Mouse (Mus musculus): ENCODE results near the gene Rnaseh1. TPM values are rescaled to one million over a fixed set of nuclear protein-coding genes. Genes with fewer than 3 reads are reported as not detected.

Rnaseh1 gene
- 10 to 100 TPM; 28.9 to 29.2 TPM for polyA plus RNA-seq (2017; shearing (Covaris generic))

GRCm38 (mm10) chr12:28649141-28650110 lies at the start of gene Rnaseh1:
TSS of gene Rnaseh1 (plus strand) at chr12:28649602.
- peak; percentile 99 for ATAC-seq

DNA sequence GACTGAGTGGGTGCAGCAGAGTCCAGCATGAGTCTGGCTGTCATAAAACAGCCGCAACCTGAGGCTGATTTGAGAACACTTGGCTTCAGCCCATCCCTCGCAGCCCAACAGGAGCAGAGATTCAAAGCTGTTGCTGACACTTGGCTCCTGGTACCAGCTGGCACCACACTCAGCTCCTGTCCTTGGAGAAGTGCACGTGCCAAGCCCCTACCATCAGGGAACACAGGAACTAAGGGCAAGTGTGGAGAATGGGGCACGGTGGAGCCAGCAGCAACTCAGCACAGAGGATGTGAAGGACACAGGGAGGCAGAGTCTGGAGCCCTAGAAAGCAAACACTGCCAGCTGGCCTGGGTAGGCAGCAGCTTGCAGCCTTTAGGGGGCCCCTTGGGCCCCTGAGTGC lies 47.1 kb upstream of the Rnaseh1 start:
- ATAC-seq: no peak

- ATAC-seq: no peak
These were observed 45.9 kb upstream of the Rnaseh1 start for GRCm38 (mm10) chr12:28603494-28603893.

- no peak for ATAC-seq
These were observed 41.7 kb upstream of the Rnaseh1 start for GRCm38 (mm10) chr12:28607546-28608305.

DNA sequence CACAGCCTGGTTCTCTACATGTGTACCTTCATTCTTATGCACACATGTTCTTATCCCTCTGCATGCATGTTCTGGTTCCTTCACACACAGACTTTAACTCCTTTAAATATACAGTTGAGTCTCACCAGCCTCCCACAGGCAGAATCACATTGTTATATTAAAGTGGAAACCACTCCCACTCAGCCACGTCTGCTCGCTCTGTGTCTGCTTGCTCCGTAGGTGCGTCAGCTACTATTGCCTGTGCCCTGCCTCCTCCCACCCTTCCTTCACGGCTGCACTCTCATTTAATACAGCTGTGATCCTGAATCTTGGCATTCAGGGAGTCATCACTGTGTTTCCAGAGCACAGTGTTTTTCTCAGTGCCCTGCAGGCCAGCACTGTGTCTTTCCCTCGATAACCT lies 37.0 kb upstream of the Rnaseh1 start:
- no peak for ATAC-seq

DNA sequence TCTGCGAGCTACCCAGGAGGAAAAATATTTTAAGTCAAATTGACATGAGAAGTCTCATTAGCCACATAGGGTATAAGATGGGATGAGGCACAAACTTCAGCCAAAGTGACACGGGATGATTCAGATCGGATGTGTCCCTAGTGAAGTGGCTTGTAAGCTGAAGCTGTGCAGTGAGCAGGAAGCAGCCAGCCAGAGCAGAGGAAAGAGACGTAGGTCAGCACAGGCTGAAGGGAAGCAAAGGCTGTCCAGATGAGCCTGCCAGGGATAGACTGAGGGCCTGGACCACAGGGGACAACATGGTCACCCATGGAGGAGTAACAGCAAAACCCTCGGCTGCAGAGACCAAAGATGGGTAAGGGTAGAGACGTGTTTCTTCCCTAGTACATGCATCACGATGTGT lies 35.0 kb upstream of the Rnaseh1 start:
- no peak for ATAC-seq

GRCm38 (mm10) chr12:28617297-28617696 lies 32.1 kb upstream of the Rnaseh1 start:
- no peak for ATAC-seq

DNA sequence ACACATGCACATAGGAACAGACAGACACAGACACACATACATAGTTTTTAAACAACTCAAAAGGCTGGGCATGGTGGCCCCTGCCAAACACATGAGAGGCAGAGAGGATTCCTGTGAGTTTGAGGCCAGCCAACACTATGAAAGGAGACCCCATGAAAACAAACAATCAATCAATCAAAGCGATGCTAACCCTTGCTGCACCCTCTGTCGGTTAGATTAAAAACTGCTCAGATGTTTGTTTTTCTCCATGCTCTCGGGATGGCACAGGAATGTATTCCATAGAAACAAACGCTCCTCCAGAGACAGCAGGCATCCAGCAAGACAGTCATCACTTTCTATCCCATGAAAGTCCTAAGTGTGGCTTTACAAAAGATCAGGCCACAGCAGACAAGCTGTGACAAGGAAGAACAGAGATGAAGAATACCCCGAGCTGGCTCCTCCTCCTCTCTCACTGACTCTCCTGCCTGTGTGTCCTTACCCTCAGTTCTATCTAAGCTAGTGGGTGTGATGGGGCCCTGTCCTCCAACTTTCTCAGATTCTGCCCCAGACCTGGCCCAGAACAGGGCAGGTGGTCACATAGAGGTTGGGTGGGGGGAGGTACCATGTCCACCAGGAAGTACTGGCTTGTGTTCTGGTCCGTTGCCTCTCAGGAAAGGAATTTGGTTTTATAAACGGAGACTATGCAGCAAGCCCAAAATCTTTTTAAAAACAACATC lies 27.8 kb upstream of the Rnaseh1 start:
- no peak for ATAC-seq

DNA sequence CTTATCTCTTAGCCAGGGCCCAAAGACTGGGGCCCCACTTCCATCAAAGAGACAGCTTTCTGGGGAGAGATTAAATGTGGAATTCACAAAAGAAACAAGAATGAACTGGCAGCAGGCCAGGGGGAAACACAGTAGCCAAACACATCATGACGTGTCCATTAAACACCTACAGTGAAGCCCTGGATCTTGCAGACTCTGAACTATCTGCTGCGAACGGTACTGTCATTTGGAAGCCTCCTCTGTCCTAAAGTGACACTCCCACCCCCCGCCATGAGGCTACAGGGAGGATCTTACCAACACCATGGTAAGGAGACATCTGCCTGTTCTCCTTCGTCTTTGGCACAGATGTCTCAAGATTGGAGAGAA lies 27.3 kb upstream of the Rnaseh1 start:
- no peak for ATAC-seq

DNA sequence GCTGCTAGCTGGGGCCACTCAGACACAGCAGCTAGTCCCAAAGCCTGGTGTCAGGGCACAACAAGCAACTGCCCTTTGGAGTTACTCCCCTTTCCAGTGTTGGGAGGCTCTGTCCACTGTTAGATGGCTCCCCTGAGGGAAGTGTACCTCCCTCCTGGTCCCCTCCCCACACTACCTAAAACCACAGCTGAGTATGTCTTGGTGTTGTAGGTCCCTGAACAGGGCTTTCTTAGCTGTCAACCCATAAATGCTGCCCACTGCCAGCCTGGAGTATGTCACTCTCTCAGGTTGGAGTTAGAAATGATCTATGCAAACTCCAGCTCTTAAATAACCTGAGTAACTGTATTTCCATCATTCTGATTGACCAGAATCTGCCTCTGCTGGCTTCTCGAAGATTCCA lies 26.8 kb upstream of the Rnaseh1 start:
- ATAC-seq: no peak

DNA sequence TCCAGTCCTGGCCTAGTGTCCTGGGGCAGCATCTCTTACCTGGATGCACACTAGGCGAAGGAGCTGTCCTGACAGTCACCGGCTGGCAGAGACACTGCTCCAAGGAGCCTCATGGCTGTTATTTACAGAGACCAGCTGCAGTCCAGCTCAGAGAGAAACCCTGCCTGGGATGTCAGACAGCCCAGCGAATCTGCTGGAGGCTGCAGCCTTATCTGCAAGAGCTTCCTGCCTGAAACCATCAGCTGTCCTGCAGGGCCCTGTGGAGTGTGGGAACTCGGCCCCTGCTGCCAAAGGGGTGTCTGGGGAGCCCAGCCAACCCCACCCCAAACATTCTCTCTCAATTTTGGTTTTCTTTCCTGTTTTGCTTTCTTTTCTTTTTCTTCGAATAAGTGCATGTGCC lies 26.2 kb upstream of the Rnaseh1 start, which contains the start of gene Colec11:
TSS of gene Colec11 (minus strand) at position 183 of the 400 bp plus-strand sequence.
- no peak for ATAC-seq

GRCm38 (mm10) chr12:28624251-28624650 lies 25.2 kb upstream of the Rnaseh1 start:
- no peak for ATAC-seq

DNA sequence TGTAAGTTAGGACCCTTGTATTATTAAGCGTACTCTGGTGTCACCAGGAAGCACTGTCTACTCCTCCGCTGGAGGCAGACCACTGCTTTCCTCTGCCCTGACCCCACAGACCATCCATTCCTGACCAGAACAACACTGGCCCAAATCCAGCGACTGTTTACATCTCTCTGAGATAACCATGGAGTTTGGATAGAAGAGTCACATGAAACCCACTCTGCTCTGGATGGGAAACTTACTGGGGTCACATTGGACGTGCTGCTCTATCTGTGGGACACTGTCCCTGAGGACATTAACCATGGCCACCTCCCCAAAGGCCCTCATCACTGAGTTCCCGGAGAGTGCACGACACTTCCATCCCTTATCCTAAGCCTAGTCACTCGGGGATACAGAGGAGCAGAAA lies 24.0 kb upstream of the Rnaseh1 start:
- no peak for ATAC-seq

DNA sequence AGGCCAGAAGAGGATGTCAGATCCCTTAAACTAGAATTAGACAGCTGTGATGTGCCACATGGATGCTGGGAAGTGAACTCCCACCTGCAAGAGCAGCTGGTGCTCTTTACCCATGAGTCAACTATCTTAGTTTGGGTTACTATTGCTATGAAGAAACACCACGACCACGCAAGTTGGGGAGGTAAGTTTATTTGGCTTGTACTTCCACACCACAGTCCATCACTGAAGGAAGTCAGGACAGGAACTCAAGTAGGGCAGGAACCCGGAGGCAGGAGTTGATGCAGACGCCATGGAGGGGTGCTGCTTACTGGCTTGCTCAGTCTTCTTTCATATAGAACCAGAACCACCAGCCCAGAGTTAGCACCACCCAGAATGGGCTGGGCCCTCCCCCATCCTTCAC lies 22.3 kb upstream of the Rnaseh1 start:
- ATAC-seq: no peak

- no peak for ATAC-seq
These were observed 21.0 kb upstream of the Rnaseh1 start for GRCm38 (mm10) chr12:28628436-28628835.

DNA sequence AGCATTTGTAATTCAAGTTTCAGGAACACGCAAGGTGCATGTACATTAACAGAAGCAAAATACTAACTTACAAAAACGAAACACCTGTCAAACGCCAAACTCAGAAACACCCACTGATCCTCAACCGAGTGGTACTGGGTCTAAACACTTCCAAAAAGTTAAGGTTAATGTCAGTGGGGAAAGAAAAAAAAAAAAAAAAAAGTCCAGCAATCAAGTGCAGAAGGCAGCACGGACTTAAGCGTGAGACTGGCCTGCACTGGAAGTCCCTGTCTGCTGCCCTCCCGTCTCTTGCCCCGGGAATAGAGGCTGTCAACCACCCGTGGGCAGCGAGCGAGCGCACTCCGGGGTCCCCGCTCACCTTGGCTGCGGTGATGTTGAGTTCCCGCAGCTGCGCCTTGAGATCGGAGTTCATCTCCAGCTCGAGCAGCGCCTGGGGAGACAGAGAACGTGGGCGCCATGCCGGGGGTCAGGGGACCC lies 14.3 kb upstream of the Rnaseh1 start:
- peak; percentile 16 for ATAC-seq

DNA sequence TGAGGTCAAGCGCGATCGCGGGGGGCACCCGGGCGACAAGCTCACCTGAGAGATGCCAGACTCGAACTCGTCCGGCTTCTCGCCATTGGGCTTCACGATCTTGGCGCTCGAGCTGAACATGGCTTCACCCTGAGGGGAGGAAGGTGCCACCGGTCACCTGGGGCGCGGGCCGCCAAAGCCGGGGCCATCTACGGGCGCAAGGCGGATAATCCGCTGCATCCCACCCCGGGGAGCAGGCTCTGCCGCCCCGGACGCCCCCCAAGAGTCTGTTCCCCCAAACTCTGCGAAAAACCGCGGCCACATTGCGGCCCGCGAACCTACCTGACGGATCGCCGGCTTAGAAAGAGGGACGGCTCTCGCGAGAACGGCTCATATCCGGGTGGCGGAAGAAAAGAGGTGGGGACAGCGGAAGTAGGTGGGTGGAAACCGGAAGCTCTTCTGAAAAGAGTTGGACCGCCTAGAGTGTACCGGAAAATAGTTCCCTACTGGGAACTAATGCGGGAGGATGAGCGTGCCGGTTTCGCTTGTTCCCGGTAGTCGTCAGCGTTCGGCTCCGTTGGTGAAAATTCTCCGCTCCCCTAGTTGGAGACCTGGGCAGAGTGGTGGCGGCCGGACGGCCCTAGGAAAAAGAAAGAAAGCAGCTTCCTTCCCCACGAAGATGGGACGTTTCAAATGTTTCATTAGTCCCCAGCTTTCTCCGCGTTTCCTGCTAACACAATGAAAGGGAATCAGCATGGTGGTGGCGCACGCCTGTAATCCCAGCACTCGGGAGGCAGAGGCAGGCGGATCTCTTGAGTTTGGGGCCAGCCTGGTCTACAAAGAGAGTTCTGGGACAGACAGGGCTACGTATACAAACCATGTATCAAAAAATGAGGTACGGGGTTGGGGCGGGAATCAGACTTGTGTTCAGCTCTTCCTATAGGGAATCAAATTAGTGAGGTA lies 13.6 kb upstream of the Rnaseh1 start, which contains the start of gene Rps7:
TSS of gene Rps7 (minus strand) at position 419 of the 942 bp plus-strand sequence.
- ATAC-seq: peak; percentile 95

DNA sequence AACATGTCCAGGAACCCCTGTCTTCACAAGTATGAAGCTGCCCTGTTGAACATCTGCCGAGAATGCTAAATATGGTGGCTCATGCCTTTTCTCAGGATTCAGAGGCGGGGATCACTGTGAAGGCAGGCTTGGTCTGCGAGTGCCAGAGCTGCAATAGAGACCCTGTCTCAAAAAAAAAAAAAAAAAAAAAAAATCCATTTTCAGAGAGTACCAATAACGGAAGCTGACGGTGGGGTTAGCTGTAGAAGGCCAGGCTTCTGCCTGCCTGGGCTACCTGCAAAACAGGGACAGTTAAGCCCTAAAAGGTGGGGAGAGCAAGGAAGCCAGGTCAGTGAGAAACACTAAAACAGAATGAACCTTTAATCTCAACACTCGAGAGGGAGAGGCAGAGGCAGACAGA lies 12.9 kb upstream of the Rnaseh1 start:
- no peak for ATAC-seq

- no peak for ATAC-seq
These were observed 10.6 kb upstream of the Rnaseh1 start for GRCm38 (mm10) chr12:28638778-28639177.

DNA sequence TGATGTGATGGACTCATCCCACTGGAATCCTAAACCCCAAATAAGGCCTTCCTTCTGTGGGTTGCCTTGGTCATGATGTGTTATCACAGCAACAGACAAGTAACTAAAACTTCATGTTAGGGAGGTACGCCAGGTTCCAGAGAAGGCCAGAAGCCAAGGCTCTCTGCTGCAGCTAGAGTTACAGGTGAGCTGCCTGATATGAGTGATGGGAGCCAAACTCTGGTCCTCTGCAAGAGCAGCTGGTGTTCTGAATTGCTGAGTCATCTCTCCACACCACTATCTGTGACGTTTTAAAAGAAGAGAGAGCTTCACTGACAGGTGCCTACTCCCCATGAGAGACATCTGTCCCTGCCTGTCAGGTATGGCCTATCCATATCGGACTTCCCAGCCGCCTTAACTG lies 13.2 kb downstream of the Rnaseh1 start:
- no peak for ATAC-seq

DNA sequence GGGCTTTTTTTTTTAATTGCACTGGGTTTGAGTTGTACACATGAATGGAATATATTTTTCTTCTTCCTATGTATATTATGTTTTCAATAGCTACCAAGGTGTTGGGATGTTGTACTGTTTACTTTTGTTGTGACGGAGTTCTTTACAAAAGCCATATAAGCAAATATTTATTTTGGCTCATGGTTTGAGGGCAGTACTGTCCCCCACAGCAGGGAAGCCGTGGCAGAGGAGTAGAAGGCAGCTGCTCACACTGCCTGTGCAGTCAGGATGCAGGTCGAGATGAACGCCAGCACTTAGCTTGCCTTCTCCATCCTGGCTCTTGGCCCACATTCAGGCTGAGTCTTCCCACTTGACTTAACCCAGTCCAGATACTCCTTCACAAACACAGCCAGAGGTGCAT lies 17.3 kb downstream of the Rnaseh1 start:
- ATAC-seq: no peak

GRCm38 (mm10) chr12:28667287-28667686 lies 17.9 kb downstream of the Rnaseh1 start:
- no peak for ATAC-seq

Measured in activated CD4-positive, CD25-positive, alpha-beta regulatory T cell, adult 4 months (primary cell).